Mouse (Mus musculus): Measurements from ENCODE around the gene Slc17a9.

DNA sequence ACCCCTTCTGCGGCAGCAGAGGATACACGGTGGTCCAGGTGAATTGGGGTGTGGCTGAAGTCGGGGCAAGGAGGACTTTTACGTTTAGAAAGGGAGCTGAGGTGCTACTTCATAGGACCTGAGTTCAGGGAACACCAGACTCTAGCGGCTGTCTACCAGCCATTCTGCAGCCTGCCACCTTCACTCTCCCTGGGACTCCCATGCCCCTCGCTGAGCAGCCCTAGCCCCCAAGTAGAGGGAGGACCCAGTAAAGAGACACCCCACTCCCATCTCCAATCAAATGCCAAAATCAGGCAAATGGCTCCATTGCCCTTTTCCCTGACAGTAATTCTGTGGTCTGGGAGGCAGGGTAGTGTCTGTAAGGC, 333 bp downstream of the Slc17a9 start:
- TF ChIP-seq CTCF (IDR thresholded peaks at IDR 0.05): no peak
- no peak for TF ChIP-seq POLR2A (IDR thresholded peaks at IDR 0.05; ENCODE audit: insufficient read depth, low read depth, low read length)
